Mouse (Mus musculus): ENCODE data around the gene Rpsa.
A peak's percentile ranks its signal among the peaks of the same experiment; 100 is the strongest.
"Not testable (repeated sequence)": the region's sequence is repeated elsewhere in the genome, so short reads cannot be mapped to it uniquely, and the experiment has no call there.

The Rpsa gene

GRCm38 (mm10) chr9:120127538-120128251 is at the start of gene Rpsa:
Gene Rpsa (plus strand): TSS chr9:120127689.
- DNase-seq (ENCODE audit: low spot score), result peak; percentile 90

DNA sequence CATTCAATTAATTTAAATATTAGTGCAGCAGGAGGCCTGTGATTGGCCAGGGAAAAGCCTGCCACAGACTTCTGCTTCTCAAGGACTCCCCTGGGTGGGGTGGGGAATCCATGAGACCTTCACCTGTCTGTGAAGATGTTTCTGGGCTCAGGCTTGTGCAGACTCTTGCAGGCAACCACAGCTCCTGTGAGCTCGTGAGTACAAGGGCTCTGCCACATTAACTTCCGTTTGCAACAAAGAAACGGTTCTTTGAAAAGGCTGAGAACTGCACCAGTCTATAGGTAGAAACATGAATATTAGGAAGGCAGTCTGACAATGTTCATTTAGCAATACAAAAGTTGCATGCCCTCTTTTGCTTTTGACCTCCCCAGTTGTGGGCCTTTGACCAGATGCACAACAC is 49.2 kb upstream of the Rpsa start:
- DNase-seq (ENCODE audit: low spot score), result no peak

DNA sequence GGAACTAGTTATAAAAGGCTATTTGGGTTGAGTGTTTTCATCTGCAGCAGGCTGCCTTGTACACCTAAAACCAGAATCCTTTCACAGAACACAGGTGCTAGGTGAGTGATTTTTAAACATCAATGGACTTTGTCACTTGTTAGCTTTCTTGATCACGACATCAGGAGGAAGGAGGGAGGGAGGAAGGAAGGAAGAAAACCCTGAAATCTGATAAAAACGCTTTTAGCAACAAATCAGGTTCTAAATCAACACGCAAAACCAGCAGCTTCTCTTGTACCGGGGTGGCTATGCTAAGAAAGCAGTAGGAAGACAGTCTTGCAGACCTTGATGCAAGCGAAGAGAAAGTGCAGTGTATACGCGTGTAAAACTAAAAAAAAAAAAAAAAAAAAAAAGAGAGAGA is 47.6 kb upstream of the Rpsa start:
- DNase-seq (ENCODE audit: low spot score), result no peak

DNA sequence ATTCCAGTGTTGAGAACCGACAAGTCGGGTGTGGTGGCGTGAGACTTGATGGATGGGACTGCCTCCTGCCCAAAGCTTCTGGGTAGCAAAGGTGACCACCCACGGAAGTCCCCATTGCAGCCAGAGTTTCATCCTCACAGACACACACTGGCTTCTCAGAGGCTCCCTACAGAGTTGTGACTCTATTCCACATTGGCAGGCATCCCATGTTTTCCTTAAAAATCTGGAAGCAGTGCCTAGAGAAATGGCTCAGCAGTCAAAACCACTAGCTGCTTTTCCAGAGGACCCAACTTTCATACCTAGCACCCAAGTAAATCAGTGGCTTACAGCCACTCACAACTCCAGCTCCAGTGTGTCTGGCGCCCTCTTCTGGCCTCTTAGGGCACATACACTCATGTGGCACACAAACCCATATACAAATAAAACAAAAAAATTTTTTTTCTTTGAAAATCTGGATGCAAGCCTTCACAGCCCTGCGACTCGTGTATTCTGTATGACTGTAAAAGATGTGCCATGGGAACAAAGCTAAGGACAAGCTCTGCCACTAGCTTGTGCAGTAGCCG is 46.9 kb upstream of the Rpsa start:
- no peak for DNase-seq (ENCODE audit: low spot score)

DNA sequence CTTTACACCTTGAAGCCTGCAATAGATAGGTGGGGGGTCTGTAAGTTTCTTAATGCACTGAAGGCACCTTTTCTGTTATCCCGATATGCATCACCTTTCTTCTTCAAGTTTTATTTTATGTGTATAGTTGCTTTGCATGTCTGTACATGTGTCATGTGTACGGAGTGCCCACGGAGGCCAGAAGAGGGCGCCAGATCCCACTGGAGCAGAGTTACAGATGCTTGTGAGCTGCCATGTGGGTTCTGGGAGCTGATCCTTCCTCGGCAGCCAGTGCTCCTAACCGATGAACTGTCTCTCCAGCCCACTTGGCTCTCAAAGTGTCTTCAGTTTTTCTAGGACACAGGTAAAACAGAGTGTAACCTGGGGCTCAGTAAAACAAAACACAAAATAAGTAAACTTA is 46.2 kb upstream of the Rpsa start:
- DNase-seq (ENCODE audit: low spot score), result no peak

DNA sequence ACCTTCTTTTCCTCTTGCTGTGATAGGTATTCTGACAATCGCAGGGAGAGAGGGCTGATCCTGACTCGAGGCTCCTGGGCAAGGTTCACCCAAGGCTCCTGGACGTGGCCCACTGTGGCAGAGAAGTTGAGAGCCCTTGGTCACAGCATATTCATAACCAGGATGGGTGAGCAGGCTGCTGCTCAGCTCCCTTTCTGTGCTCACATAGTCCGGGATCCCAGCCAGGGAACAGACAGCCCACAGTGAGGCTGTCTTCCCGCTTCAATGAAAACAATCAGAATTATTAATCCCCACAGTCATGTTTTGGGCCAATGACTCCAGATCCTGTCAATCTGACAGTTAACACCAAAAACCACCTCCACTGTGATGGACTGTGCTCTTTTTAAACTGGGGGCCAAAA is 45.5 kb upstream of the Rpsa start:
- no peak for DNase-seq (ENCODE audit: low spot score)

DNA sequence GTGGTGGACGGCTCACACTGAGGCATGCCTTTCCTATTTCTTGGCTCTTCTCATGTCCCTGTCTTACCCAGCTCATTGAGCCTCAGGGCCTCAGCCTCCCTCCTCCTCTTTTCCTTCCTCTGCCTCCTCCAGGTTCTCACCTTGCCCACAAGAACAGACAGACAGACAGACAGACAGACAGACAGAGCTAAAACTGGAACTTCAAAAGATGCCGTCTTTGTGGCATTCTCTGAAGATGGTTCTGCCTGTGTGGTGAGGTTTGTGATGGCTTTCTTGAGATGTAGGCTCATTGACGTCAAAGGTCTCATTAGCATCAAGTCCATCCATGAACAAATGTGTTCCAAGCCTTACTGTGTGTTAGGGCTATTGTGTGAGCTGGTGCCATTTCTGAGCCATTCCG is 44.8 kb upstream of the Rpsa start:
- DNase-seq (ENCODE audit: low spot score), result no peak

DNA sequence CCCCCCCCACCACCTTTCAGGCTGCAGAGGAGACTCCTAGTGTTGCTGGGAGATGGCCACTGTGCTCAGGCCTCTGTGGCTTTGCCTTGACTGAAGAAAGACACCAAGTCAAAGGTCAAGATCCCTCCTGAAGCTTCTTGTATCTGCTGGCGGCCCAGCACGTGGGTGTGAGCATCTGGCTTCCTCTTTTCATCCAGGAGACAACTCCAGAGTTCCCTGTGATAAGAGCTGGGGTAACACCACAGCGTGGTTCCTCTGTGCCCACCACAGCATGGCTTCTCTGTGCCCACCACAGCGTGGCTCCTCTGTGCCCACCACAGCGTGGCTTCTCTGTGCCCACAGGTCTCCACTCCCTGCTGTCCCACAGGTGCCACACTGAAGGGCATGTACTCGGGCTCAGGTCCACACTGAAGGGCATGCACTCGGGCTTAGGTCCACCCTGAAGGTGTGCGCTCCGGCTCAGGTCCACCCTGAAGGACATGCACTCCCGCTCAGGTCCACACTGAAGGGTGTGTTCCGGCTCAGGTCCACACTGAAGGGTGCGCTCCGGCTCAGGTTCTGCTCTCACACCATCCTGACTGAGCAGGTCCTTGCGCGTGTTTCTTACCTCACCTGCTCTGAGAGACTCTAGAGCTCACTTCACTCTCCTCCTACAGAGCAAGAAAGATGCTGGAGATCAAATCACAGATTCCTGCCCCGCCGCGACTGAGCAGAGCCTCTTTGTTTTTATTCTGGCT is 44.2 kb upstream of the Rpsa start:
- no peak for DNase-seq (ENCODE audit: low spot score)

DNA sequence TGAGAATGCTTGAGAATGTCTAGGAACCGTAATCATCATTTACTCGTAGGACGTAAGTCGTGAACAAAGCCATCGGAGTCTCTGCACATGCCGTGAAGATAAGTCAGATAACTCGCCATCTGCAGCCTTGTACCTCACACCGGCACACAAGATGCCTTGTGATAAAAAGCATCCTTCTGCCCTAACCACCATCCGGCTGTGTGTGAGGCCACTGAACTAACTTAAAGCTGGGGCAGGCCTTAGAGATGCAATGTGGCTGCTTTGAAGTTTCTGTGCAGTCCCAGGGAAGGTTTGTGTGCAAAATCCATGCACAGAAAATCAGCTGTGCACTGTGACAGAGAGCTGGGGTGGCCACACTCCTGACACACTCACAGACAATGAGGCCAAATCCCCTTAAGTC is 43.1 kb upstream of the Rpsa start:
- no peak for DNase-seq (ENCODE audit: low spot score)

DNA sequence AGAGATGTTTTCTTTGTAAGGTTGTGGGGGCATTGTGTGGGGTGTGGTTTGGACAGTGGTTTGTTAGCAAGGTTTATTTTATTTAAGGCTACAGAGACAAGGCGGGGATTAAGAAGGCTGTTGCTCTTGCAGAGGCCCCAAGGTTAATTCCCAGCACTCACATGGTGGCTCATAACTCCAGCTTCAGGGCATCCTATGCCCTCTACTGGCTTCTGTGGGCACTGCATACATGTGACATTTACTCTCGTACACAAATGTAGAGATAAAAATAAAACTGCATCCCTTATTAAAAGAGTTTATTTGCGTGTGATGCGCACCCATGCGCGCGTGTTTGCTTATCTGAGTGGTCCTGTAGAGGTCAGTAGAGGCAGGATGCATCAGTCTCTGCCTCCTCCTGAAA is 38.4 kb upstream of the Rpsa start:
- no peak for DNase-seq (ENCODE audit: low spot score)

DNA sequence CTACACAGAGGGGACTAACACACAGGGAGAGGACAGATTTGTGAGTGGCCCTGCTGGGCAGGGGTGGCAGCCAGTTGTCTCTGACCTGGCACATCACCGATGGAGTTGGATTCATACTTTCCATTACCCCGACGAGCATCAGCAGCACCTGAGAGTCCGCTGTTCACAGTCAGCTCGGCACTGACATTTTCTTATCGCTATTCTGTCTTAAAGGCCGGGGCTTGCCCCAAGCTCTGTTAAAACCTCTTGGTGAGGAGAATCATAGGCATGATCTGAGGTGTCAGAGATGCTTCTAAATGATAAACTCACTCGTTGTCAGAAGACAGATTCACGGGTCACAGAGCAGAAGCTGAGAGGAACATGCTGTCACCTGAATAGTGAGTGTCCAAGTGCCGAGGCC is 36.4 kb upstream of the Rpsa start:
- DNase-seq (ENCODE audit: low spot score), result no peak

- no peak for DNase-seq (ENCODE audit: low spot score)
Observed at GRCm38 (mm10) chr9:120091696-120092238, 35.7 kb upstream of the Rpsa start, which contains the start of gene Ccr8. Gene Ccr8 (plus strand): TSS chr9:120092114.

GRCm38 (mm10) chr9:120093701-120094100 is 33.8 kb upstream of the Rpsa start:
- no peak for DNase-seq (ENCODE audit: low spot score)

- no peak for DNase-seq (ENCODE audit: low spot score)
Observed at GRCm38 (mm10) chr9:120095886-120096285, 31.6 kb upstream of the Rpsa start.

- no peak for DNase-seq (ENCODE audit: low spot score)
Observed at GRCm38 (mm10) chr9:120098682-120099081, 28.8 kb upstream of the Rpsa start.

- DNase-seq (ENCODE audit: low spot score), result no peak
Observed at GRCm38 (mm10) chr9:120099304-120099703, 28.2 kb upstream of the Rpsa start.

GRCm38 (mm10) chr9:120101165-120101564 is 26.3 kb upstream of the Rpsa start:
- no peak for DNase-seq (ENCODE audit: low spot score)

DNA sequence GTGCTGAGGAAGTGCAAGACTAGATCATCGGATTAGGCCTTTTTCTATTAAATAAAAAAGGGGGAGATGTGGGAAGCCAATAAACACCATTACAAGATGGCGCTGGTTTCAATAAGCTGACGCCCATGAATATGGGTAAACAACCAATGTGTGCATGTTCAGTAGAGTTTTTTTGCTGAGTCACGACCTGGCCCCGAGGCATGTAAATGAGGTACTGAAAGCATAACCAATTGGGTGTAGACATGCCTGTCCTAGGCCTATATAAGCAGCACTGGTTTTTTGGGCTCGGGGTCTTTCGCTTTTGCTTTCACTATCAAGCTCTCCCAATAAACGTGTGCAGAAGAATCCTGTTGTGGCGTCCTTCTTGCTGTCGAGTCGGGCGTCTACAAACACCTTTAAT is 18.5 kb upstream of the Rpsa start:
- not testable (repeated sequence) for DNase-seq (ENCODE audit: low spot score)

- DNase-seq (ENCODE audit: low spot score), result peak; percentile 89
Observed at GRCm38 (mm10) chr9:120110211-120111018, 17.1 kb upstream of the Rpsa start, which contains the start of gene Slc25a38. Gene Slc25a38 (plus strand): TSS chr9:120110374.

DNA sequence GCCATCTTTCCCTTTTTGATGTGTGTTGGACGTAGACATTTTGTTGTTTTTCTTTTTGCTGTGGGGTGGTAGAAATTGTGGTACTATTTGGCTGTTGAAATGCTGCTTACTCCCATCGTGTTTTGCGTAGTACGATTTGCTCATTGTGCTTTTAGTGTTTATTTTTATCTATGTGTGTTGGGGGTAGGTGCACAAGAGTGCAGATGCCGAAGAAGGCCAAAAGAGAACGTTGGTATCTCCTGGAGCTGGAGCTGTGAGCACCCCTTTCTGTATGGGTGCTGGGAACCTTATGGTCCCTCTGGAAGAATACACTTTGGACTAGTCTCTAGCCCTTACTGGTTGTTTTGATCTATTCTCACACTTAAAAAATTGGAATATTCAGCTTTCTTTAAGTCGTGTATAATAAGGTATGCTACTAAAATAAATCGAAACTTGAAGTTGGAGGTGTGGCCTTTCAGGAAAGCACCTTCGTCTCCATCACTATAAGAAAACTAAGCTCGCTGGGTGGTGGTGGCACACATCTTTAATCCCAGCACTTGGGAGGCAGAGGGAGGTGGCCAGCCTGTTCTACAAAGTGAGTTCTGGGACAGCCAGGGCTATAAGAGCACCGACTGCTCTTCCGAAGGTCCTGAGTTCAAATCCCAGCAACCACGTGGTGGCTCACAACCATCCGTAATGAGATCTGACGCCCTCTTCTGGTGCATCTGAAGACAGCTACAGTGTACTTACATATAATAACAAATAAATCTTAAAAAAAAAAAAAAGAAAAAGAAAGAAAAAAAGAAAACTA is 16.1 kb upstream of the Rpsa start:
- no peak for DNase-seq (ENCODE audit: low spot score)

- no peak for DNase-seq (ENCODE audit: low spot score)
Observed at GRCm38 (mm10) chr9:120112472-120112871, 15.0 kb upstream of the Rpsa start.
